Mouse (Mus musculus): ENCODE measurements at regions not wholly inside any gene's neighbourhood (a gene's known extent, or its start where the extent isn't known, plus 50 kb on each side); places are given as distances from the start of the nearest gene placed in this dataset.

DNA sequence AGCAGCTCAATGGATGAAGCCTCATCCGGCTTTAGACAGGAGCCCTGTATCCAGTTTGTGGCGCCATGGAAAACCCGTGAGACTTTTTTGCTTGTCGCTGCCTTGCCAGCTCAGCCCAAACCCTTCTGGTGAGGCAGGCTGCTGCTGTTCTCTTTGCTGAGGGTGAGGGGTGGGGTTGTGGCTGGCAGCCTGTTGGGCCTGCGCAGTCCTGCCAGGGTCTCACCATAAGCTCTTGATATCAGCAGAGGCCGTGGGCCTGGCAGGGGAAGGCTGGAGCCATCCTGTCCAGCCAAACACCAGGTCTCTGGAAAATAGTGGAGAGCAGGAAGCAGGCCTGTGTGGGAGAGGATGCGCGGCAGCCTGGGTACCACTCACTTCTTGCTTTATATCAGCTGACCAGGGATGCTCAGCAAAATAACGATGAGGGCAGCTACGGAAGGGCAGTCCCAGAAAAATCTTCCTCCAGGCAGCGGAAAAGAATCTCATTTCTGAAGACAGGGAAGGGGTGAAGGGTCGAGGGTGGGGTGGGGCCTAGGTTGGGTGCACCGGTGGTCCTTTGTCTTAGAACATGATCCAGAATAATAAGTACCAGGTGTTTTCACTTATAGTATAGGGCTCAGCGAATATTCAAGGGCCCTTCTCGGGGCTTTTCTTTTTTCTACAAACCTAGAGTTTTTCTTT is 73.4 kb upstream of the Medag start:
- intact Hi-C loops (cut with DNase I): loop anchor here (5.0 kb wide), 1 partner anchor 526 kb away; no protein-coding TSS in a partner anchor

DNA sequence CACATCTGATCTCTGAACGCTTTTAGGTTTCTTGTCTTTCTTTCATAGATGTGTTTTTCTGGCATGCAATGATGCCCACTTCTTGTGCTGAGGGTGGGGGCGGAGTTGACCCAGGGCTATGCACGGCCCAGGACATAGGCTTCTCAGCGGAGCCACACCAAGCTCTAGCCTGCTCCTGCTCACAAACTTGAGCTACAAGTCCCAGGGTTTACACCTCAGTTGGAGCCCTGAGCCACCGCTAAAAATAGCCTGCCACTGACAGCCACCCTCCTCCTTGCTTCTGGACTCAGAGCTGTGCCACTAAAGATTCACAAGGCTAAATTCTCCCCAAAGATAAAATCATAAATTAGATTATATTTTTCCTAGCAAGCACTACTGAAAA is 72.9 kb upstream of the Medag start:
- intact Hi-C loops (cut with DNase I): loop anchor here (5.0 kb wide), 1 partner anchor 526 kb away; no protein-coding TSS in a partner anchor

DNA sequence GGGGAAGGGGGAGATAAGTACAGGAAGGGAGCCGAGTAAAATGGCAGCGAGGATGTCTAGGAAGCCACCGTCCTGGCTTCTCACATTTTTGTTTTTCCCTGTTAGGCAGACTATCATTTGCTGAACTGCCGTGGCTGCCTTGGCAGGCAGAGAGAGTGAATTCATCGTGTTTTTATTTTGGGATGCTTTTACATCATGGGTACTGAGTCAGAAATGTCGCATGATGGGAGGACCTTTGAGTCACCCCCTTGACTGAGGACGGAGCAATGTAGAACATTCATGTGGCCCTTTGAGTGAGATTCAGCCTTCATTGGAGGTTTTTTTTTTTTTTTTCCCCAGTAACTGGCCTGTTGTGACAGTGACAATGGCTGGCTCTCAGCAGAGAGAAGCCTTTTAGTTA is 71.2 kb upstream of the Medag start:
- intact Hi-C loops (cut with DNase I): no loop called here

DNA sequence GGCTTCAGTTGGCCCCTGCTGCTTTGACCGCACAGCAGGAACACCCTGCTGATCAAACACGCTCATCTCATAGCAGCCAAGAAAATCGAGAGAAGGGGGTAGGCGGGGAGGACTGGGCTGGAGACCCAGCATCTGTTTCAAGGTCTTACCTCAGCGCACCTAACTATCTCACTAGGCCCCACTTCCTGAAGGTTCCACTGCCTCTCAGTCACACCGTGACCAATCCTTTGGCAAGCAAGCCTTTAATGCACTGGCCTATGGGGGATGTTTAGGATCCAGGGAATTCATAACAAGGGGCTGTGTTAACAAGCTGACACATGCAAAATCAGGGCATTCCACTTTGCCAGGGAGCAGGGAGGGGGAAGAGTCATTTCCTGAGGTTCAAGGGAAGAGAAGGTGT is 70.1 kb upstream of the Medag start:
- intact Hi-C loops (cut with DNase I): no loop called here

DNA sequence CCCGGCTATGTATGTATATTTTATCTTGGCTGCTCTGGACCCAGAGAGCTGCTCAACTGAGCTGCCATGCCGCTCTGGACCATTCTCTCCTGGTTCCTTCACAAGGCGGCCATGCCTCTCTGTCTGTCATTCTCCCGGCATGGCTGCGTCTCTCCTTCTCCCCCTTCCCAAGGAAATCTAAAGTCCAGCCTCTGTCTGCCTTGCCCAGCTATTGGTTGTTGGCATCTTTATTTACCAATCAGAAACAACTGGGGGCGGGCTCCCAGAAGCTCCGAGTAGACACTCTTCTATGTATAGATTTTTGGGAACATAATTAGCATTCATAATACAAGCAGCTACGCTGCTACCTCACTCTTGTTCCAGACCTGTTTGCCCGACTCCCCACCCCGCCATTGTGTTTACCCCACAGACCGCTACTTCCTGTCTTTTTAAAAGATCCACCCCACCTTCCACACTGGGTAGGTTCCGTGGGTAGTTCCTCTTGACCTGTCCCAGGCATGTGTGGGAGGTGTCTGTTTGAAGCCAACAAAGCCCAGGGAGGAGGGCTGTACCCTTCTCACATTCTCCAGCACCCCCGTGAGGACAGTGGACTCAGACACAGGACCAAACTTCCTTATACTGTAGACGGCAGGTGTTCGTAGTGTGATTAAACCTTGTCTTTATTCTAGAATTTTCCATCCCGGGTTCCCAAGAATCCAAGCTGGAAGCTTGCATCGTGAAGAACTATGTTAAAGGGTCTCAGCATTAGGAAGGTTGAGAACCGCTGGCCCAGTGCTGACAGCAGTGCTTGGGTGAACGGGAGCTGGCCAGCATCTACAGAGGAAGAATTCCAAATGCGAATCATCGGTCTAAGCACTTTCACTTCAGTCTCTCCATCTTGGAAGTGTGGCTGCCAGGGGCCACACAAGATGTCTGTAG is 67.7 kb upstream of the Medag start:
- intact Hi-C loops (cut with DNase I): no loop called here

DNA sequence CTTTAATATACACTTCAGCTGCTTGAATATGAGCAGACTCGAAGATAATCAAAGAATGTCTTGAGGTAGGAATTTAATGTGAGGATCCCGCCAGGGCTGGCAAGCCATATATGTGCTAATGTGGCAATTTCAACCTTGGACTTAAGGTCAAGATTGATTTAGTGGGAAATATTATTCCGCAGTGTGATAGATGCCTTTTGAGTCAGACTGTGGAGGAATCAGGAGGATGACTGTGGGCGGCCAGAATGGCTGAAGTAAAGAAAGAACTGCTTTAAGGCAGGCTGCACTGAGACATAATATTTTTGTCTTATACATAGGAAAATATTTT is 67.1 kb upstream of the Medag start:
- intact Hi-C loops (cut with DNase I): no loop called here

DNA sequence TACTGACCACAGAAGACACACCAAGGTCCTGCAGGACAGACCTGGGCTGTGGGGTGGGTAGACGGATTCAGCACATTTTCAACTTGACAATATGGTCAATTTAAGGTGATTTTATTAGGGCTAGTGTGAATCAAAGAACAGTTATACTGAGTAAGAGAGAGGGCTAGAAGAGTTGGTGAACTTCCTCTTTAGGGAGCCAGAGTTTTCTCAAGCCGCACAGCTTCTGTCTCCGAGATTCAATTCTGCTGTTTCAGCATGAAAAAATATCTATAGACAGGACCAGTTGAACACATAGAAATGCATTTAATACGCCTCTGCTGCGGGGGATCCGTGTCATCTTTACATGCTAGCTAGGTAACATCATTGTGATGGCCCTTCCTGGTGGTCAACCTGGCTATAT is 66.4 kb upstream of the Medag start:
- intact Hi-C loops (cut with DNase I): no loop called here

DNA sequence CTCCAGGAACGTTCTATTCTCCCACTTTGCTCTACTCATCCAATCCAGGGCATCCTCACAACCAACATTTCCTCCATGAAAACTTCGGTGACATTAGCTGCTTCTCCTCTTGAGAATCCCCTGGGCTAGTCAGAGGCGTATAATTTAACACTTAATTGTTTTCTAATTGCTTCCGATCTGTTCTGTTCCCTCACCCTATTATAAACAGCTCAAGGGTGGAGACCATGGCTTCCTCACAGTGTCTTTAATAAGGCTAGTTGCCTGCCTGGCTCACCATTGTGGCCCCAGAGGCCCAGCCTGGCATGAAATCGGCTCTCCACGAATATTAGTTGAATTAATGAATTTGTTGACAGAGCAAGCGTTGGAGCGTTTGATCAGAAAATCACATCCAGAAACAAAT is 61.9 kb upstream of the Medag start:
- intact Hi-C loops (cut with DNase I): no loop called here

DNA sequence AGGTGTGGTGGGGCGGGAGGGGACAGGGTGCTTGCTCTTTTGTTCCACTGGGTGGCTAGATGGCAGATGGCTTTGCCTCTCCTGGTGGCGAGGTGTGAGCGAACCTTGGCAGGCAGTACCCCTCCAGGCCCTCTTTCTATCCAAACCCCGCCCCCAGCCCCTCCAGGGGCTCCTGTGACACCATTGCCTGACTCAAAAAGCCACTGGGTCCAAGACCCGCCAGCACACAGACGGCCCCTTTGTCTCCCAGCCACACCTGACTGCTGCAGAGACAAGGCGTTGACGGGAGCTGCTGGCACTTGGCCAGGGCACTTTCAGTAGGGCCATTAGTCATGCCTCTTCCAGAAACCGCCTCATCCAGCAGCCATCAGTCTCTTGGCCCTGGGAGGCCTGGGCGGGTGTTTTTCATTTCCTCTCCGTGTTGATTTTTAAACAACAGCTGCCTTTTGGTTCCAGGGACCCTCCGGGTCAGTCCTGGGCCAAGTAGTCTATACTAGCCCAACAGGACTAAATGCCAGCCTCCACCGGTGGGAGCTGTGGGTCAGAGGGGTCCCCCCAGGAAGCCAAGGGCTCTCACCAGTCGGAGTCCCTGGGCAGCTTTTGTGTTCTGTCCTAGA is 58.4 kb upstream of the Medag start:
- intact Hi-C loops (cut with DNase I): no loop called here

DNA sequence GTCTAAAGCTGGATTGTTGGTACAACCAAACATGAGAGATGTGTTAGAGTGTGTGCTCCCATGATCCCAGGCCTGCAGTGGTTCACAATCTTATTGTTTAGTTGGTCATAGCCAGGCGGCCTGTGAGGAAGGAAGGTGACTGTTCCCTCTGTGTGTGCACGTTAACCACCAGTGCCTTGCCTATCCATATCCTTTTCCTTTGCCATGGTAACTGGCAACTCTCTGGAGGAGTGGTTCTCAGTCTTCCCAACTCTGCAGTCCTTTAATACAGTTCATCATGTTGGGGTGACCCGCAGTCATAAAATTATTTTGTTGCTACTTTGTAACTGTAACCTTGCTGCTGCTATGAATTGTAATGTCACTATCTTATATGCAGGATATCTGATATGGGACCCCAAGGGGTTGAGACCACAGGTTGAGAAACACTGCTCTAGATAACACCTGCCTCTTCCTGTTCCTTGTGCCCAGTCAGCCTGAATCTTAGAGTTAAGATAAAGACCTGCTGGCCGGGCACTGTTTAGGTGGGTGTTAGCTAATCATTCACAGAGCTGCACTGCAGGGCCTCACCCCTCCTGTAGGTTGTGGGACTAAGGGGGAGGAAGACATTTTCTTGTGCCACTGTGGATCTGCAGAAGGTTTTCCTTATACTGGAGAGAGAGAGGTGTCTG is 57.0 kb upstream of the Medag start:
- intact Hi-C loops (cut with DNase I): no loop called here

DNA sequence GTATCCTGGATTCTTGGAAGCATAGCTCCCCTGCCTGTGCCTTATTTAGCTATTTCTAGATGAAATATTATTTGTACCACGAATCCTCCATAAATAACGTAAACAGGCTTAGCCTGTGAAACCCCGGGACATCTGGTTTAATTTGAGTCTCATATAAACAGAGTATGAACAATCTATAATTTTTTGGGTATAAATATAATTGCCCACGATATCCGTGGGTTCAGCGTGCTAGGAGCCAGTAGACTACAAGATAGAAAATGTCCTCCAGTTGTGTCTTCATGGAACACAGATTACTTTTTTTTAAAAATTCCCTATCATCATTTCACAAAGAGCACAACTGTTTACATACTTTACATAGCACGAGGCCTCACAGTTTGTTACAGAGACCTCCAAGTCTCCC is 56.4 kb upstream of the Medag start:
- intact Hi-C loops (cut with DNase I): no loop called here

DNA sequence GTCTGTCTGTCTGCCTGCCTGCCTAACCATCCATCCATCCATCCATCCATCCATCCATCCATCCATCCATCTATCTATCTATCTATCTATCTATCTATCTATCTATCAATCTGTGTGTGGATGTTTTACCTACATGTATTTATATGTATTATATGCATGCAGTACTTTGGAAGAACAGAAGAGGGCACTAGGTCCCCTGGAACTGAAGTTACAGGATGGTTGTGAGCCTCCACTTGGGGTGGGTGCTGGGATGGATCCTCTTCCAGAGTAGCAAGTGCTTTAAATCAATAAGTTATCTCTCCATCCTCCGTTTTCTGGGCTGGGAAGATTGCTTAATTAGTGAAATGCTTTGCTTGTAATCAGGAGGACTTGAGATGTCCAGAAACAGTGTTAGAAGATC is 54.6 kb upstream of the Medag start:
- intact Hi-C loops (cut with DNase I): no loop called here

Data from adrenal gland (tissue).